Mouse (Mus musculus) neural tube, embryonic 14.5 days (tissue): ENCODE measurements at regions not wholly inside any gene's neighbourhood (a gene's known extent, or its start where the extent isn't known, plus 50 kb on each side); places are given as distances from the start of the nearest gene placed in this dataset.
"Not testable (repeated sequence)": the region's sequence is repeated elsewhere in the genome, so short reads cannot be mapped to it uniquely, and the experiment has no call there.

Experiments
- ATAC-seq: fragments of 200-750 bp; cut with Nextera tagmentation; 2 replicates; pipeline ENCODE4 v1.8.0; 2017; ENCODE audit warnings: low read depth, mild to moderate bottlenecking, moderate TSS enrichment, moderate library complexity
- H3K27ac ChIP-seq: fragments of 300-500 bp; sonication (generic); 2 replicates; pipeline ENCODE4 v1.5.1; 2014; ENCODE audit warnings: low read depth, mild to moderate bottlenecking, control low read depth, low read length, moderate library complexity, mixed read lengths
- H3K27me3 ChIP-seq: fragments of 300-500 bp; sonication (generic); 2 replicates; pipeline ENCODE4 v1.6.1; 2014; ENCODE audit warnings: low read length; ENCODE audit not compliant: control insufficient read depth, insufficient read depth
- H3K36me3 ChIP-seq: fragments of 300-500 bp; sonication (generic); 2 replicates; pipeline ENCODE4 v1.6.1; 2014; ENCODE audit warnings: low read length, mixed read lengths; ENCODE audit not compliant: control insufficient read depth, insufficient read depth
- H3K4me1 ChIP-seq: fragments of 300-500 bp; sonication (generic); 2 replicates; pipeline ENCODE4 v1.6.1; 2014; ENCODE audit warnings: low read length; ENCODE audit not compliant: control insufficient read depth, insufficient read depth
- H3K4me2 ChIP-seq: fragments of 300-500 bp; sonication (generic); 2 replicates; pipeline ENCODE4 v1.6.1; 2014; ENCODE audit warnings: mild to moderate bottlenecking, low read depth, low read length, control low read depth
- H3K4me3 ChIP-seq: fragments of 300-500 bp; sonication (generic); 2 replicates; pipeline ENCODE4 v1.5.1; 2014; ENCODE audit warnings: low read depth, low read length, control low read depth, mixed read lengths
- H3K9ac ChIP-seq: fragments of 300-500 bp; sonication (generic); replicated peaks from 2 replicates; pipeline ENCODE4 v1.6.1; 2014; ENCODE audit warnings: low read depth, mild to moderate bottlenecking, control low read depth, low read length, mixed read lengths
- H3K9me3 ChIP-seq: fragments of 300-500 bp; sonication (generic); 2 replicates; pipeline ENCODE4 v1.6.1; 2016; ENCODE audit warnings: low read length; ENCODE audit not compliant: control insufficient read depth
- WGBS: fragments of 180-500 bp; shearing (Covaris S2); extraction: QIAGEN DNeasy Blood & Tissue Kit; methylation state at CpG from one replicate; pipeline ENCODE4 v1.1.7; 2014; 5-methylcytosine and 5-hydroxymethylcytosine counted together

DNA sequence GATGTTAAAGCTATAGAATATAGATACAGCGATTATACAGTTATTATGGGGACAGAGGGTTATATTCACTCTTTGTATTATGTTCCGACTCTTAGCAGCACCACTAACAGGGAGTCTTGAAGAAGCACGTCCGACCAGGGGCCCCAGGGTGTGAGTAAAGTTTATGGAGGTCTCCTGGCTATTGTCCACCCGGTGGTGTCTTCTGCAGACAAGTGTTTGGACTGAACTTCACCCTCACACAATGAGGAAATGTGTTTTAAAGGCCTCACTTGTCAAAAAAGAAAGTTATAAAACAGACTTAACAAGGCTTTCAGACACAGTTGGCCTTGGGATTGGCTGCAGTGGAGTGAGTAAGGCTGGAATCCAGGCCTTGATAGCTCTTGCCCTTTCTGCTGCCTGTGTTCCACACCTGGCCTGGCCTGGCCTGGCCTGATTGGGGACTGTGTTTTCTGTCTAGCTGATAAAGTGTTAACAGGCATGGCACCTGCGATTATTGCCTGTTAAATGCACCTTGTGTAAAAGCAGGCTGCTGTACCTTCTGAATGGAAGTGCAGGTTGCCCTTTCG is 102.8 kb upstream of the Klf4 start:
- no peak overlapping the region for H3K4me3 ChIP-seq
- H3K4me1 ChIP-seq = no peaks in the 10 kb centered on the region
- H3K27ac ChIP-seq = no peak overlapping the region
- no peaks in the 10 kb centered on the region for H3K36me3 ChIP-seq
- no peaks in the 10 kb centered on the region for H3K9me3 ChIP-seq
- 77% methylated on average over 7 of the region's 7 CpGs for WGBS
- no peak for ATAC-seq
- H3K9ac ChIP-seq = no peak overlapping the region
- H3K27me3 ChIP-seq = no peaks in the 10 kb centered on the region
- H3K4me2 ChIP-seq = no peak overlapping the region

- H3K27ac ChIP-seq = no peak overlapping the region
- no peaks in the 10 kb centered on the region for H3K4me1 ChIP-seq
- H3K4me3 ChIP-seq = no peak overlapping the region
- WGBS = 94% methylated on average over 1 of the region's 1 CpGs
- H3K9me3 ChIP-seq = no peaks in the 10 kb centered on the region
- H3K36me3 ChIP-seq = no peaks in the 10 kb centered on the region
- ATAC-seq = no peak
- H3K4me2 ChIP-seq = no peak overlapping the region
- no peaks in the 10 kb centered on the region for H3K27me3 ChIP-seq
- no peak overlapping the region for H3K9ac ChIP-seq
Observed at GRCm38 (mm10) chr4:55631157-55631556, 98.9 kb upstream of the Klf4 start.

DNA sequence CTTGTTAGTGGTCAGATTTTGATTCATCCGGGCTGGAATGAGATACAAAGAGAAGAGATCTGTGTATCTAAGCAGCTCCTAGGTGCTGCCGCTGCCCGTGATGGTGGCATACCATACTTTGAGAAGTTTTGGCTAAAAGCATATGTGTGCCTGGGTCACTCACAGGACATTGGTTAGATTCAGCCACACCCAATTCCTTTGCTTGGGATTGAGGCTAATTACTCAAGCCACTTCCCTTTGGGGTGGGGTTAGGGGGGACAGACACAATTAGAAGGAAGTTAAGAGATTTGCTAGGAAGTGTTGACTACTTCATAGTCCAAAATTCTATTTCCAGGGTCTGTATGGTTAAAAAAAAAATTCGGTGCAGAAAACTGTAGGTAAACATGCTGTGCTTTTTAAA is 97.9 kb upstream of the Klf4 start:
- H3K4me2 ChIP-seq, H3K27ac ChIP-seq, H3K4me3 ChIP-seq, H3K27me3 ChIP-seq, H3K4me1 ChIP-seq, H3K9ac ChIP-seq, ATAC-seq, H3K9me3 ChIP-seq, H3K36me3 ChIP-seq: not testable (repeated sequence)
- 93% methylated on average over 4 of the region's 4 CpGs for WGBS

DNA sequence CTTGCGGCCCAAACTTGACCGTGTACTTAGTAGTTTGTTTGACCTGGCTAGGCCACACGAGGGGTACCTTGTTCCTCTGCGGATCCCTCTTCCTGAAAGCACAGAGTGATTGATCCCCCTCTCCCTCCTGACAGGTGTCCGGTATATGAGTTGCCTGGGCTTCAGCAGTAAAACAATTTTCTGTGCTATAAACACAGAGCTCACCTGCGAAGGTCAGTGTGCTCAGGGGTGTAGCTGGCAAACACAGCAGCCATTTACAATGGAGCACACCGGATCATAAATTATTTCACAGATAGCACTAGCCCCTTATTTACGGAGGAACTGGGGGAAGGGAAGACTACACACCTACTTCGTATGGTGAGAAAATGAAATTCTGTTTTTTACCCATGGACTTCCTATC is 92.5 kb upstream of the Klf4 start:
- Histone ChIP-seq H3K9me3 (no peaks in the 10 kb centered on the region), H3K4me1 (no peaks in the 10 kb centered on the region), H3K27me3 (no peaks in the 10 kb centered on the region), H3K4me3 (no peak overlapping the region), H3K36me3 (no peaks in the 10 kb centered on the region), H3K9ac (no peak overlapping the region), H3K27ac (no peak overlapping the region), H3K4me2 (no peak overlapping the region)
- no peak for ATAC-seq
- 84% methylated on average over 9 of the region's 9 CpGs for WGBS

DNA sequence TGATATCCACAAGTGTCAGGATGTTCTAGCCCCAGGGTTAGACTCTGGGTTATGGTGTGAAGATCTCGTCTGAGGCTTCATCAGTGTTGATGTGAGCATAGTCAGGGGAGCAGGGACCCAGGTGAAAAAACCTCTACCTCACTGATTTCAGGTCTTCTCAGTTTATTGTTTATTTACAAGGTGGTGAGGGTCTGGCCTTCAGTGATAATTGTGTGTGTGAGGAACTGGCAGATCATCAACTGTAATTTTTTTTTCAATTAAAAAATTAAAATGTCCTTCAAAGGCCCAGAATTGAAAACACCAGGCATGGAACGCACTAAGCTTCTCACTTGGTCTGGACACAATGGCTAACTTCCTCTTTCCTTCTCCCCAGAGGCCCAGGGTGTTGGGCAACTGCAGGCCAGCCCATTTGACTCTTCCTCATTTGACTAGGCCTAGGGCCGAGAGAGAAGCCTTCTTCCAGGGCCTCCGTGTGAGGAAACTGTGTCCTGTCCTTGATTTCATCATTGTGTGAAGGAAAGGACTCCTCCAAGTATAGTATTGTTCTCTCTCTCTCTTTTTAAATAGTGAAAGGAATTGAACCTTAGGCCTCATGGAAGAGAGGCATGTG is 91.0 kb upstream of the Klf4 start:
- WGBS = 84% methylated on average over 4 of the region's 4 CpGs
- Histone ChIP-seq H3K36me3 (no peaks in the 10 kb centered on the region), H3K27me3 (no peaks in the 10 kb centered on the region), H3K9ac (no peak overlapping the region), H3K4me1 (no peaks in the 10 kb centered on the region), H3K27ac (no peak overlapping the region), H3K4me3 (no peak overlapping the region), H3K4me2 (no peak overlapping the region), H3K9me3 (no peaks in the 10 kb centered on the region)
- no peak for ATAC-seq

- no peaks in the 10 kb centered on the region for H3K36me3 ChIP-seq
- H3K4me1 ChIP-seq = no peaks in the 10 kb centered on the region
- no peak overlapping the region for H3K4me2 ChIP-seq
- no peaks in the 10 kb centered on the region for H3K9me3 ChIP-seq
- 70% methylated on average over 4 of the region's 4 CpGs for WGBS
- no peak overlapping the region for H3K4me3 ChIP-seq
- H3K9ac ChIP-seq = no peak overlapping the region
- no peak overlapping the region for H3K27ac ChIP-seq
- ATAC-seq = no peak
- no peaks in the 10 kb centered on the region for H3K27me3 ChIP-seq
Observed at GRCm38 (mm10) chr4:55622651-55623050, 90.4 kb upstream of the Klf4 start.

- H3K9me3 ChIP-seq = no peaks in the 10 kb centered on the region
- H3K4me1 ChIP-seq = no peaks in the 10 kb centered on the region
- H3K4me3 ChIP-seq = no peak overlapping the region
- no peak overlapping the region for H3K9ac ChIP-seq
- no peaks in the 10 kb centered on the region for H3K36me3 ChIP-seq
- no peak overlapping the region for H3K4me2 ChIP-seq
- WGBS = 93% methylated on average over 3 of the region's 3 CpGs
- ATAC-seq = no peak
- H3K27ac ChIP-seq = no peak overlapping the region
- no peaks in the 10 kb centered on the region for H3K27me3 ChIP-seq
Observed at GRCm38 (mm10) chr4:55619891-55620290, 87.6 kb upstream of the Klf4 start.

- no peaks in the 10 kb centered on the region for H3K36me3 ChIP-seq
- no peaks in the 10 kb centered on the region for H3K4me1 ChIP-seq
- H3K27me3 ChIP-seq = no peaks in the 10 kb centered on the region
- H3K9ac ChIP-seq = no peak overlapping the region
- no peak overlapping the region for H3K4me2 ChIP-seq
- WGBS = 81% methylated on average over 6 of the region's 6 CpGs
- H3K9me3 ChIP-seq = no peaks in the 10 kb centered on the region
- H3K27ac ChIP-seq = no peak overlapping the region
- no peak for ATAC-seq
- no peak overlapping the region for H3K4me3 ChIP-seq
Observed at GRCm38 (mm10) chr4:55615808-55616207, 83.5 kb upstream of the Klf4 start.

DNA sequence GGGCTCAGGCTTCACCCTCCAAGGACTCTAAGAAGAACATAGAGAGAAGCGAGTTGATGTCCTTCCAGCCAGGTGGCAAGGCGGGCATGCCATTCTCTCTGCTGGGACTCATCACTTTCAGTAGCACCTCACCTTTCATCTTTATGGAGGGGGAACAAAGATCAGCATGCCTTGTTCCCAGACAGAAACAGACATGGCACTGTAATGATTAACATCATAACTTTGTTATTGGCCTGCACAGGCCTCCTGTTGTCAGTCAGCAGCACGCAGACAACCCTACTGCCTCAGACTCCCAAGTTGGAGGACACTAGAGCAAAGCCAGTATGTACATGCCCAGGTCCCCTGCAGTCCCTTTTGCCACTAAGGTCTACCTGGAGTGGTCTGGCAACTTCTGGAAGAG is 81.3 kb upstream of the Klf4 start:
- ATAC-seq = no peak
- no peak overlapping the region for H3K4me3 ChIP-seq
- no peaks in the 10 kb centered on the region for H3K9me3 ChIP-seq
- H3K4me1 ChIP-seq = no peaks in the 10 kb centered on the region
- no peaks in the 10 kb centered on the region for H3K36me3 ChIP-seq
- no peaks in the 10 kb centered on the region for H3K27me3 ChIP-seq
- H3K9ac ChIP-seq = no peak overlapping the region
- H3K27ac ChIP-seq = no peak overlapping the region
- 93% methylated on average over 3 of the region's 3 CpGs for WGBS
- no peak overlapping the region for H3K4me2 ChIP-seq
